Mouse (Mus musculus) retina, postnatal 1 day (tissue): Measurements from ENCODE around the gene Ralgapa2.

Experiments used
- DNase-seq: peaks from one replicate; pipeline ENCODE4 v3.0.0-alpha.2; 2012

The Ralgapa2 gene

DNA sequence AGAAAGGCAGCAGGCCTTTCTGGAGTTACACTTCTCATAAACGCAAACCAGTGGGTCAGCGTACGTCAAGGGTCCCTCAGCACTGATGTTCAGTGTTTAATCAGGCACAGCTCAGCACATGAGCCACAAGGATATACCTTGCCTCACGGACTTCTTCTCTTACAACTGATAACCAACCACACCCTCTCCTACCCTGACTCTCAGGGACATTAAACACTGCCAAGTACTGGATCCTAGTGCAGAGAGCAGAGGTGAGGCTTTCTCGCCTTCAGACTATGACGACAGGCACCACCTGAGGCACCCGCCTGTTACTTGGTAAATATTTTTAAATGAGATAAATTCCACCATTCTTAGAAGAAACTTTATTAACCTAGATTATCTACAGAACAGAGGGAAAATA is 85.8 kb downstream of the Ralgapa2 start:
- DNase-seq = no peak

DNA sequence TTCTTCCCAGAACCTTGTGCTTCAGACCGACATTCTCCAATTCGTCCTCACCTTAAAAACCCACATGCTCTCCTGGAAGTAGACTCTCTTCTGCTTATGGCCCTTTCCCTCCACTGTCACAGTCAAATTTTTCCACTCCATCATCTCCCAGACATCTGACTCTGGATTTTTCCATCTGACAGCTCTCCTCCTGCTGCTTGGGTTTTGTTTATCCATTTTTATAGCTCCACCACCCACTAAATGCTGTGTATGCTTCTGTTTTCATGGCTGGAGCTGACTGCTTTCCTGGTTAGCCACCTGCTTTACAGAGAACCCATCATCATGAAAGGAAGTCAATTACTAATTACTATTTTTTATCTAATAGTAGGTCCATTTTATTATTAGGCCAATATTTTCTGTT is 86.9 kb downstream of the Ralgapa2 start:
- DNase-seq = no peak

DNA sequence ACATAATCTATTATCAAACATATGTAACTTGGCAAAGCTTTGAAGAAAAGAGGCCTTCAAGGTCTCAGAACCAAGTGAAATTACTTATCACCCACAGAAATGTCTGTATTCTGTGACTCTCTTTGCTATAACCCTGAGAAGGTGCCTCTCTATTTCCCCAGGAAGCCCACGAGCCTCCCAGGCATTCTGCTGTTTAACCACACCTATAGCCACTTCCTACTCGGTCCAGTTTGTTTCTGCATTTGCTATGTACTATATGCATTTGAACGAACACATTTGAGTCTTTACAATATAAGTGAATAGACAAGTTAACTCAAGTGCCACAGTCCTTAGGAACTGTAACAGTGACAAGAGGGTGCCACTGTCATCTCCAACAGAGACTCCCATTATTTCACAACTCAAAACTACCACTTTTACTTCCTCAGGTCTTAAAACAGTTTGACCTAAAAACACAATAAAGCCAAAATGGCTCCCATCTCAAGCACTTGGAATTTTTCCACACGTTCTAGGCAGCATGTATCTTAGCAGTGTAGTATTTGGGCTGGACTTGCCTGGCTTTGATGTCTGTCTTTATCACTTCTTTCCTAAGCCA is 88.3 kb downstream of the Ralgapa2 start:
- DNase-seq = no peak

DNA sequence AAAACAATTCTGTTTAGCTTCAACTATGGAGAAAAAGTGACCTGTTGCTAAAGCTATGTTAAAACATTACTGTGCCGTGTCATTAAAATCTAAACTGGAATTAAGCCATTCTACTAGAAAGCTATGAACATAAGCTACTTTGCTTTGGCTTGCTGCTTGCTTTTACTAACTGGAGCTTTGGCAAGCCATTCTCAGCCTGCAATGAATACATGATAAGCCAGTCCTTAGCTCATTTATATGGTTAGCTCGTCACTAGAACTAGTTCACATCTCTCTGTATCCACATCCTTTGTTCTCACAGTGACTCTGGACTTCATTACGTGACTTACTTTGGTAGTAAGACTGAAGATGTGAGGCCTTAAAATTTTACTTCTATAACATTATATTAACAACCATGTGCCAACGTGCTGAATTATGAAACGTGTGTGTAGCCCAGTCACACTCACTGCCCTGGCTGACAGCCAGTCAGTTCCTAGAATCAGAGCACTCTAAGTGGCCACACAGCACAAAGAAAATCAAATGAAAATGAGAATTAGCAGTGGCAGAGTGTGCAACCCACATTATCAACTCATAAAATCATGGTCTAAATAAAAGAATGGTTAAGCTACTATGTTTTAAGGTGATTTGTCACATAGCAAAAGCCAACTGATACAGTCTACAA is 89.0 kb downstream of the Ralgapa2 start:
- no peak for DNase-seq

DNA sequence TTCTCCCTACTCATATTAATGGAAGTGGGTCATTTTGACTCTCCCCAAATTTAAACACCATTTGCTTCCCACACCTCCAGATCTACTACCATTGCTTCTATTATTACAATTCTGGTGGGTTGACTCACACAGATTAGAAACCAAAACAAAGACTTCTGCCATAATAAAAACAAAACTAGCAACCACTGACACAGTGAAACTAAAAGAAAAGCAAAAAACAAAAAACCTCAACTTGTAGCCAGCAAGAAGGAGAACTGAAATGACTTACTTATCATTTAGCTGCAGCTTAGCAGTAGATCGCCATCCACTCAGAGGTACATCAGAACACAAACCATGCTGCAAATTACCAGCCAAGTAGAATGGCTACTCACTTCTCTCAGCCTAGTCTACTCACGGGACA is 95.9 kb downstream of the Ralgapa2 start:
- no peak for DNase-seq

DNA sequence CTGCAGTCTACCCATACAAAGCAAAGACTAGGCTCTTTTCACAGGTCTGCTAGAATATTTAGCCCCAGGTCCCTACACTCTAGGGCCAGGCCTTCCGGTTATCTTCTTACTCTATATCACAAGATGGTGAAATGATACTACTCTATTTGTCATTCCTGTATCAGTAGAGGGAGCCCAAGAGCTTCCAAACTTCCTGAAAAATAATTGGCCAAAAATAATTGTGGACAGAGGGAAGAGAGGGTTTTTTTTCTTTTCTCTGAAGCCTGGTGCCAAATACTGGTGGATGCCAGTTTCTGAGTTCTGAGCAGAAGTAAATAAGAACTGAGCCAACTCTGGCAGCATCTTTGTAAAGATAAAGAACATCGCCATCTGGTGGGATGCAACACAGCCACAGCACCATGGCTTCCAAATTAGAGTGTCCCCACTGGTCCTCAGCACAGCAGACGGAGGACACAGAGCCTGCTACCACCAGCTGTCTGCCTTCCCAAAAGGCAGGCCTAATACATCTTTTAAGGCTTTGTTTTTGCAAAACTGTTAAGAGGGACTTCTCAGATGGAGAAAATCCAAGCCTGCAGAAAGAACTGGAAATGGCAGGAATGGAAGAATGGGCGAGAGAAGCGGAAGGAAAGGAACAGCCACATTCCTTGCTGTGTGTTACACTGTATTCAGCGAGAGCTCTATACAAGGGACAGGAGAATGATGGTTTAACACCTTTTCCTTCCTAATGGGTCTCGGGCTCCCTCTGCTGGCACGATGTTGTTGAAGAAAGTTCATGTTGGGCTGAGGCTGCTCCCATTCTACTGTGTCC is 97.5 kb downstream of the Ralgapa2 start:
- DNase-seq = peak; percentile 89

DNA sequence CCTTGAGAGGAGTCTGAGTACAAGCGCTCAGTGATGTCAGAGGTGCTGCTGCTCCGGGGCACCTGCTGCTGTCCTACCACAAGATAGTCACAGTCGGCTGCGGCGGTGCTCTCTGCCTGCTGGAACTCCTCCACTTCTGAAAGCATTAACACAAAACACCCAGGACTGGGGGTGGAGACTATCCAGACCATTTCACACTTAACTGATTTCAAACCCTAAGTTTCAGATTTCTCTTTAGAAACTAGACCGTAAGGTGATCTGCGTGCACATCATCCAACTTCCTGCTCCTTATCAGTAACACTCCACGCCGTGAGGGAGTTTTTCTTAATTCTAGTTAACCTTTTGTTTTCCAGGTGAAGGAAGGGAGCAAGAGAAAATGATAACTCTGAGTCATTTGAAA is 99.4 kb downstream of the Ralgapa2 start:
- DNase-seq = no peak

DNA sequence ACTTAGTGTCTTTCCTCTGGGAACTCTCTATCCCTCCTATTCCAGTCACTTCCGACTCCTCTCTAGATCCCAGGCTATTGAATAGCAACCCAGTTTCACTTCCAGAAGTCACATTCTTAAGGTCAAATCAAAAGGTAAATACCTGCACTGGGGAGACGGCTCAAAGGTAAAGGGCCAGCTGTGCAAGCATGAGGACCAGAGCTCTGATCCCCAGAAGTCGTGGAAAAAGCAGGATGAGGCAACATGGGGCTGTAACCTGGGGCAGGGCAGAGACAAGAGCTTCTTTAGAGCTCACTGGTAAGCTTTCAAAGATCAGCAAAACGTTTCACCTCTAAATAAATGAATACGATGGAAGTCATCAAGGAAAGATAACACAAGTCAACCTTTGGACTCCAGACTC is 100.2 kb downstream of the Ralgapa2 start:
- no peak for DNase-seq

DNA sequence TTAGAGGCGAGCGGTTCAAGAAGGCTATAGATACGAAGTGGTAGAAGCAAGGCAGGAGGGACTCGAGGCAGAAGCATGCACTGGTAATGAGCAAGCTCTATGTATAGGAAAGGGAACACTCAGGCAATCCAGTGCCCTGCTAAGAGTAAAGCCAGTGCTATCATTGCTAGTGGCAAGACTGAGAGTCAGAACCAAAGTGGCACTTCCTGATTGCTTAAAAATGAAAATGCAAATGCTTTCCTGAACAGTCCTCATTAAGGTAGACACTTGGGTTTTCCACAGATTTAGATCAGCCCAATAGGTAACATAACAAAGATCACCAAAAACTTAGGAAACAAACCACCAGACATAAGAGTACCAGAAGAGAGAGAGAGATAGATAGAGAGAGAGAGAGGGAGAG is 105.1 kb downstream of the Ralgapa2 start:
- DNase-seq = no peak

DNA sequence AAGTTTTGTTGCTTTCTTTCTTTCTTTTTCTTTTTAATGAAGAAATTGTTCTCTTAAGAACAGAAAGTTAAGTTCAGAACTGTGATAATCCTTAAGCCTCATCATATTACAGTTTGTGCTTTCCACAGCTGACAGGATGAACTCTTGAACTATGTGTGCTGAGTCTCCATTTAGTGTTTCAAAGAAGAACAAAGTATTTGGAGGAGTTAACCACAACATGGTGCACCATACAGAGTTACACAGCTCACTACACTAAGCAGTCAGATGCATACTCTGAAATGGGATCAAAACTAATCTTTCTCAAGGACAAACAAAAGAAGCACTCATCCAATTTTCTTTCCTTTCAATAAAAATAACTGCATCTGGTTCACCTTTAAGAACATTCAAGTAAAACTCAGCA is 110.6 kb downstream of the Ralgapa2 start:
- DNase-seq = no peak

DNA sequence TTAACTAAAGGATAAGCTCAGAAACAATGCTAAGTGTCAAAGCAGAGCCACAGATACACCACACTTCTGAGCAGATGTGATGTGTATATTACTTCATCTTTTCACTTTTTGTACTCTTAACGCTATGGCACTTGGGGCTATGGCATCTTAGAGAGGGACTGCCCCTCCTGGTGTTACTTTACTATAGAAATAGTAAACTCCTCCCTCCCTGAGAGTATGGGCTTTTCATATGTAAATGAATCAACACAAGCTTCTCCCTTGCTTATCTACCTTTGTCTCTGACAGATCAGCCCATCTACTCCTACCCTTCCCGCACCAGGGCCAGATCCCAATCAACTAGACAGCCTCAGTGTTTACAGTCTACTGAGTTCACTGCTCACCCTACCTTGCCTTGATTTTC is 111.4 kb downstream of the Ralgapa2 start:
- DNase-seq = no peak

DNA sequence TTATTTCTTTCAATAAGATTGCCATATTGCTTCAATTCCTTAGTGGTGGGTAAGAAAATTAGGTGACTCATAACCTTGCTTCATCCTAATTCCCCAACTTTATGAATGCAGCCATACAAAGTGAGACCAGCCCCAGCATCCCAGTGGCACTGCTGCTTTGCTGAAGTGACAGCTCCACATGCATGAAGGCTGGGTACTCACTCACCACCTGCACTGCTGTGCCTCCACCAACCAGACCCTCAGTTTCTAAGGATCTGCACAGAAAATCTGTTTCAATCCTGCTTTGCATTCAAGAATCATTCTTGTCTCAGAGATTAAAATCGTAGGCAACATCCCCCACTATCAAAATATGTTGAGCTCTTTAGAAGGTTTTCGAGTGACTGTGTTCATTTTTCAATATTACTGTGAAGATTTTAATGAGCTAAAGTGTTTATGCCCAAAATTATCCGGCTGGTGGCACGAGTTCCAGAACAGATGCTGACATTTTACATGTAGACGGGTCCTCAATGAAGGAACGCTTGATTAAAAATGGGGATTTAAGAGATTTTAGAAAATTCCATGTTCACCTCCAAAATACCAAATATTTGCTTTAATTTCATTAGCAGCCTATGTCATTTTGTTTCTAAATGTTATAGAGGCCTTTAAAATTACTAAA is 113.8 kb downstream of the Ralgapa2 start:
- no peak for DNase-seq

DNA sequence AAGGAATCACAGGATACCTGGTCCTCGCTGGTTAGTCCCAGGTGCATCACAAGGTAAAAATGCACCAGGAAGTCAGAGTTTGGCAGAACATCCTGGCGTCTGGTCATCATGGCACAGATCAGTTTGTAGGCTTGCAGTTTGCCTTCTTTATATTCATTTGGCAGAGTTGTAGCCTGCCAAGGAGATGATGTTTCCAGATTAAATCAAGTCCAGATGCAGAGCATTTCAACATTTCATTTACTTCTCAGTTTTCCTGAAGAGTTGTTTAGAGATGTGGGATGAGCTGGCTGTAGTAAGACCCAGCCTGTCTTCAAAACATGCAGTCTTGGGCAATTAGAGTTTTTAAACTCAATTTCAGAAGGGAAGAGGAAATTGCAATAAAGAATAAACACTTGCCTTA is 124.9 kb downstream of the Ralgapa2 start:
- DNase-seq = no peak

DNA sequence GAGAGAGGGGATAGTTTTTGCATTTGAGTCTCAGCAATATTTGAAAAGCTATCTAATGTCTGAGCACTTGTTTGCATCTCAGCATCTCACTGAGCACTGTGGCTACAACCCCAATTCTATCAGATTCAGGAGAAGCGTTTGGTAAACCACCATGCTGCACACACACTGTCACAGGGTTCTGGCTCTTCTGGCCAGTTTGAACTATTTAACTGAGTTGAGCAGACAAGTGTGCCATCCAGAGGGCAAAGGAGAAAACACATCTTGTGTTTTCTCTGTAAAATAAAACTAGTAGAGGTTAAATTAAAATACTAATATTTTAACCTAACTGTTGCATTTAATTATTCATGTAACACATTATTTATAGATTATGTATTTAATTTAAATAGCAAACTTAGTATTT is 127.6 kb downstream of the Ralgapa2 start:
- peak; percentile 61 for DNase-seq

DNA sequence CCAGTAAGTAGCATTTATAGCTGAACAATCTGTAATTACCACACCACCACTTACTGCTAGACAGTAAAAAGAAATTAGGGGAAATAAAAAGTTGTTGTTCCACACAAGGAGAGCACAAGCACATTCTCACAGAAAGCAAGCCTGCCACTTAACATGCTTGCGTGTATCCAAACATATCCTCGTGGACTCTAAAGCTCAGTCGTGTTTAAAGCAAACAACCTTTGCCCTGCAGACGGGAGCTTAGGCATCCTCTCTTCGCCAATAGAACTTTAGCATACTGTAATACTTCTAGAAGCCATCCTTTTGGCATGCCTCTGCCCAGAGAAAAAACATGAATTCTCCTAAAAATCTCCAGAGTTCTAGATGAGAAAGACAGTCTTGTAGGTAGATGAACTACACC is 135.9 kb downstream of the Ralgapa2 start:
- DNase-seq = no peak

DNA sequence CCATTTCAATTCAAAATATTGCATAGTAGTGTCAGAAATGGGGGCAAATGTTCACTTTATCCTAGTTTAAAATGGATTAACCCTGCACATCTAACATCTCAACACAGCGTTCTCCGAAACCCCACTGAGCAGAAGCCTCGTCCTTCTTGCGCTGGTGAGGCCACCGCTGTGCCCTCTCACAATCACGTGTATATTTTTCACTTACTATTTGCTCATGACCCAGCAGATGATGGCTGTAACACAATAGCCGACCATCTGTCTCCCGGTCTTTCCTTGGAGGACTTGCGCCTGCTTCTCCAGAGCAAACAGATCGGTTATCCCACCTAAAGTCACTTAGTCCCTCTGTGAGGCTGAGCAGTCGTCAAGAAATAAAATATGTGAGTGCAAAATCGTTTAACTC is 146.0 kb downstream of the Ralgapa2 start:
- DNase-seq = peak; percentile 57

DNA sequence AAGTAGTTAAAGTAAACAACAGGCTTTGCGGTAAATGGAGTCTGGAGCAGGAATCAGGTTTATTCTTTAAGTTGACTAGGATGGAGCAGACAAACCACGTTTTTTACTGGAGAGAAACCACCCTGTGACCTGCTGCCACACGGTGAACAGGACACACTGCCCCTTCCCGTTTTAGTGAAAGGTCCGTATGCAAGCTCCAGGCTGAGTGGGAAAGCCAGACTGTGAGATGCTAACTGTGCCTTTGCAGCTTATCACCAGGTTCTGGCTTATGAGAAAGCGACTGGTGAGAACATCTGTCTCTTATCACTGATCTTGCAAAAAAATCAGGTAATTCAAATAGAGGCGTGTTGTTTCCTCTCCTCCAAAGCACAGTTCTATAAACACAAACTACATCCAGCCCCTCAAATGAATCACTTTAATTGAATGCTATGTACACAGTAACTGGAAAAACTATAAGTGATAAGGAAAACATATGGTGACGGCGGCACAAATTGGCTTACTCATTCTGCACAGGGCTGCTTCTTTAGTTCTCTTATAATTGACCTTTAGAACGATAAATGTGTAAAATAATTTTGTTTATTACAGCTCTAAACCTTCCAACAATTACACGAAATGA is 146.7 kb downstream of the Ralgapa2 start:
- no peak for DNase-seq

DNA sequence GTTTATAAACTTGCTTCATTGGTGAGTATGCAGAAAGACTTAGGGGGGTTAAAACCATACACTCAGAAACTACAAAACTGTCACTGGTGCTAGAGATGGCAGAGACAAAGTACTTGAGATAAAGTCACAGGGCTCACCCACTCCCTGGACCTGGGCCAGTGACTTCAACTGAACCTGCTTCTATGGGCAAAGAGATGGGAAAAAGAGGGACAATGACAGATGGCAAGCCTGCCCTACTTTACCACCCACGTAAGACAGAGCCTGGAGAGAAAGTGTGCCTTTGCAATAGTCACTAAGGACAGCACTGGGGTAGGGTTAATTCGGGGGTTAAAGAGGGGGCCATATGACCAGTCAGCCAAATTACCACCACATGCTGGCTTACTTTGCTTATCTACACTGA is 148.7 kb downstream of the Ralgapa2 start:
- peak; percentile 56 for DNase-seq

DNA sequence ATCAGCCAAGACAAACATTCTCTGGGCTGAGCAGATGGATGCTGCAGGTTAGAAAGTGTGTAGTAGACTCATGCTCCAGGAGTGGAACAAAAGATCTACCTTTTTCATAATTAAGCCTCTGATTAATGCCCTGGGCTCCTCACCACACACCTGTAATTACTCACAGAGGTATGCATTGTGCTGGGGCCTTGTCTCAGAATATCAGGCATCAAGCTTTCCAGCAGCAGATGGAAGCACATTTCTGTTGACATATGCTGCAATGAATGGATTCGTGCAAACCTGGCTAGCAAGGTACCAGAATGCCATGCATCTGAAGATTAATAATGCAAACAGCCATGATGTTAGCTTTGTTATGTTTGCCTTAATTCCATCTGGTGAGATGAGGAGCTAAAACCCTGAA is 149.2 kb downstream of the Ralgapa2 start:
- no peak for DNase-seq

DNA sequence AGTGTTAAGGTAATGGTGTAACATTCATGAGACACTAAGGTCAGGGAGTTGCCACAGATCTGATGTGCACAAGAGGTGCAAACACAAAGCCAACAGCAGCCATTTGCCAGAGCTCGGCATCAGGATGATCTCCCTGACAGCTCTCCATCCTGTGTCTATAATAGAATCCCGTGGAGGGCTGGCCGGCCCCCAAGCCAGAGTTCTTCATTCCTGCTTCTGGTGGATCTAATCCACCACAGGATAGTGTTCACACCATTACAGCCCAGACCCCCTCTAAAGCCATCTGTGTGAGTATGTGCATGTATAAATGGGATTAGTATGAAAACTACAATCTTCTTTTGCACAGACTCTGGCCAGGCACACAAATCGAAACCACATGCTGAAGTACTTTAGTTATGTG is 150.2 kb downstream of the Ralgapa2 start:
- peak; percentile 26 for DNase-seq

DNA sequence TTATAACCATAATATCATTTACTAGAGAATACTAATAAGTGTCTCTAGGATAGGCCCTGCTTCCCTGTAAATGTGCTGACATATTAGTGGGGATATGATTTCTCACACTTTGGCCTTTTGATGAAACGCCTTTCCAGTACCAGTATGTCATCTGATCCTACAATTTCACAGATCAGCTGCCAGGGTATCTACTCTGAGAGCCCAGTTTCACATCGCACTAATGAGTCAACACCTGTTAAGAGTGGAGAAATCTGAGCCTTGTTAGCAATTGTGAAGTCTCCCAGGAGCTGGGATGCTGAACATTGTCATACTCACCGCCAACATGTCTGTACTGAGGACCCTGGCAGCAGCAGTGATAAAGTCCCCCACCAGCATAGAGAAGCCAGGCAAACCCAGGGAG is 151.1 kb downstream of the Ralgapa2 start:
- no peak for DNase-seq

DNA sequence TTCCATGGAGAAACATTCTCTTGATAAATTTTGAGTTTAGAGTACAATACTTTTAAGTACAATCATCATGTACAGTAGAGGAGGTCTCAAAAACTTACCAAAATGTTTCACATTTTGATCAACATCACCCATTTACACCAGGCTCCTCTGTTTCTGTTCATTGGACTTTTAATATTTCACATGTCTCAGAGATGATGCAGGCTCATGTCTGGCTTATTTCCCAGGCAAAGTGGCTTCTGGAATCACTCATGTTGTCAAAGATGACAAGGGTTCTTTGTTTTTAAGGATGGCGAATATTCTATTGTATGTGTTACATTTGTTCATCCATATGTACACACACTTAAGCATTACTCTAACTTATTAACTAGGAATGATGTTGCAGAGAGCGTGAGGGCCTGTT is 152.5 kb downstream of the Ralgapa2 start:
- DNase-seq = no peak

DNA sequence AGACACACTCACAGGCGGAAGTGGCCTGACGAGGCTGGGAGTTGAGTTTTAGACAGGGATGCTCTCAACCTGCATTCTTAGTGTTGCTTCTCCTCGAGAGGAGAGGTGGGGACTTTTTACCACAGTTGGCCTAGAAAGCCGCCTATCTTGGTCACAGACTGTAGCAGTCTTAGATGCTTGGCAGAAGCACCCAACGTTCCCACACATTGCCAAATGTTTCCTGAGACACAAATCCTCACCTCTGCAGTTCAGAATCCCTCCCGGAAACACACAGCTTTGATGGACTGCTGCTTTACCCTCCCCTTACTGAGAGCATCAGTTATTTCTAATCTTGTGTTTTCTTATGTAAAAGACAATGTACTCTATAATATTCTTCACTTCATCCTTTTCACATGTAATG is 155.6 kb downstream of the Ralgapa2 start:
- no peak for DNase-seq
